Mouse (Mus musculus) spleen, adult 2 months (tissue): ENCODE measurements around the gene Alg6.

Experiments
- CTCF ChIP-seq: fragments of 200-500 bp; IDR thresholded peaks from 2 replicates; pipeline ENCODE4 v1.5.1; 2011; ENCODE audit warnings: mild to moderate bottlenecking, inconsistent platforms; ENCODE audit not compliant: insufficient read depth, insufficient read length, insufficient replicate concordance; ENCODE audit errors: extremely low read depth
- POLR2A ChIP-seq: fragments of 200-500 bp; IDR thresholded peaks from 2 replicates; pipeline ENCODE4 v1.6.1; 2011; ENCODE audit warnings: low read depth, low read length, inconsistent platforms

- no peak for TF ChIP-seq POLR2A
- TF ChIP-seq CTCF = no peak
Measured at GRCm38 (mm10) chr4:99675191-99675590, 40.3 kb upstream of the Alg6 start.
